In the genomic region with DNA sequence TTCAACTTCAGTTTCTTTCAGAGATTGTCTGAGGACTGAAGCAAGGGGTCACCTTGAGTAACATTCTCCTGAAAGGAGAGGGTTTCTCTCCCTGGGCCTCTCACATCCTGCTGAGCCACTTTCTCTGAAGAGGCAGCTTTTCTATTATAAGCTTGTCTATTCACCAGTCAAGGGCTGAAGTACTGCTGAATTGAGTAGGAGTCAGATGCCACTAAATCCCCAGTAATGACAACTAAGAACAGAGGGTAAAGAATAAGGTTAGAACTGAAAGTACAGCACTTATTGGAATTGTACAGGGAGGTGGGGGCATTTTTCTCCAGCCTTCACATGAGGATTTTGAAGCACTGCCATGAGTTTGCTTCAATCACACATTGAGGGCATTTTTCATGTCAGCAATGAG, we compare ENCODE assay signal across 20 mouse cellular contexts. TPM values are rescaled to one million over a fixed set of nuclear protein-coding genes. Genes with fewer than 3 reads are reported as not detected.
DNase-seq lines count a peak whose midpoint lies in the region; ATAC-seq and TF ChIP-seq lines count a peak whose summit lies in the region.
"Had no signal": no experiment of that assay in that cellular context is flagged by ENCODE, and none has a peak within 500 bp of the region (broad histone marks: within the 10 kb centered on the region; RNA-seq: fewer than 3 reads in every experiment).

No protein-coding gene starts in this region.

- H3K9me3 ChIP-seq in heart, embryonic 13.5 days: no peaks in the 10 kb centered on the region
- H3K9me3 ChIP-seq in midbrain, embryonic 14.5 days (ENCODE audit: control insufficient read depth, low read length): no peaks in the 10 kb centered on the region
- H3K9me3 ChIP-seq: embryonic facial prominence, embryonic 13.5 days; heart, embryonic 15.5 days; limb, embryonic 15.5 days had no signal

- peaks cover 8% of the 10 kb centered on the region; the same call in 1 of the 2 replicates for H3K4me1 ChIP-seq in heart, embryonic 13.5 days
- no peaks in the 10 kb centered on the region for H3K4me1 ChIP-seq in embryonic fibroblast, embryonic 13.5 days (ENCODE audit: control insufficient read depth, insufficient read depth, low read length)
- no peaks in the 10 kb centered on the region for H3K4me1 ChIP-seq in midbrain, embryonic 14.5 days (ENCODE audit: control insufficient read depth, insufficient read depth, low read length)
- H3K4me1 ChIP-seq: embryonic facial prominence, embryonic 13.5 days; limb, embryonic 15.5 days had no signal

- TF ChIP-seq POLR2A in brain, embryonic 14.5 days (IDR thresholded peaks at IDR 0.05; ENCODE audit: borderline replicate concordance, extremely low read depth, insufficient read depth, insufficient read length, poor library complexity, severe bottlenecking): no peak
- TF ChIP-seq POLR2A in embryonic fibroblast, embryonic 13.5 days (IDR thresholded peaks at IDR 0.05; ENCODE audit: low read depth, low read length): no peak

- TF ChIP-seq CTCF in brain, embryonic 14.5 days (IDR thresholded peaks at IDR 0.05; ENCODE audit: borderline replicate concordance, extremely low read depth, insufficient read depth, insufficient read length): no peak
- TF ChIP-seq CTCF in embryonic fibroblast, embryonic 13.5 days (IDR thresholded peaks at IDR 0.05; ENCODE audit: borderline replicate concordance, insufficient read depth, low read length): no peak

- no peak overlapping the region for H3K4me2 ChIP-seq in heart, embryonic 13.5 days
- no peak overlapping the region for H3K4me2 ChIP-seq in midbrain, embryonic 14.5 days (ENCODE audit: low read length)
- H3K4me2 ChIP-seq: embryonic facial prominence, embryonic 13.5 days; heart, embryonic 15.5 days; limb, embryonic 15.5 days had no signal

- no peaks in the 10 kb centered on the region for H3K27me3 ChIP-seq in heart, embryonic 13.5 days (replicated peaks)
- no peaks in the 10 kb centered on the region for H3K27me3 ChIP-seq in midbrain, embryonic 14.5 days (ENCODE audit: control insufficient read depth, insufficient read depth, low read length)
- H3K27me3 ChIP-seq: embryonic facial prominence, embryonic 13.5 days; heart, embryonic 15.5 days; limb, embryonic 15.5 days had no signal

- H3K36me3 ChIP-seq in heart, embryonic 13.5 days: no peaks in the 10 kb centered on the region
- no peaks in the 10 kb centered on the region for H3K36me3 ChIP-seq in midbrain, embryonic 14.5 days (ENCODE audit: control insufficient read depth, insufficient read depth, low read length)
- H3K36me3 ChIP-seq: embryonic facial prominence, embryonic 13.5 days; heart, embryonic 15.5 days; limb, embryonic 15.5 days had no signal

- no peak overlapping the region for H3K9ac ChIP-seq in heart, embryonic 13.5 days
- H3K9ac ChIP-seq in midbrain, embryonic 14.5 days (replicated peaks; ENCODE audit: low read length): no peak overlapping the region
- H3K9ac ChIP-seq: embryonic facial prominence, embryonic 13.5 days; heart, embryonic 15.5 days; limb, embryonic 15.5 days had no signal

- H3K27ac ChIP-seq in heart, embryonic 13.5 days (replicated peaks): peak overlapping the region; percentile 58
- H3K27ac ChIP-seq in embryonic fibroblast, embryonic 13.5 days (ENCODE audit: insufficient read depth, low read length): peak overlapping the region; percentile 11; the same call in 1 of the 2 replicates
- no peak overlapping the region for H3K27ac ChIP-seq in midbrain, embryonic 14.5 days (replicated peaks; ENCODE audit: low read depth, low read length)
- H3K27ac ChIP-seq: embryonic facial prominence, embryonic 13.5 days; heart, embryonic 15.5 days; hindbrain, postnatal 0 days; limb, embryonic 15.5 days; macrophage had no signal

- ATAC-seq in heart, embryonic 13.5 days (ENCODE audit: extremely low read depth, insufficient number of reproducible peaks, low FRiP score, low TSS enrichment): no peak
- ATAC-seq in midbrain, embryonic 14.5 days (ENCODE audit: low FRiP score, low TSS enrichment): no peak
- no peak for ATAC-seq in activated CD4-positive, CD25-positive, alpha-beta regulatory T cell, adult 4 months
- ATAC-seq: CD4-positive, CD25-positive, alpha-beta regulatory T cell, adult 4 months; hindbrain, postnatal 0 days had no signal

- H3K4me3 ChIP-seq in heart, embryonic 13.5 days: no peak overlapping the region
- no peak overlapping the region for H3K4me3 ChIP-seq in embryonic fibroblast, embryonic 13.5 days (ENCODE audit: insufficient read depth, low read length)
- no peak overlapping the region for H3K4me3 ChIP-seq in midbrain, embryonic 14.5 days (replicated peaks; ENCODE audit: low read depth, low read length)
- H3K4me3 ChIP-seq: embryonic facial prominence, embryonic 13.5 days; heart, embryonic 15.5 days; limb, embryonic 15.5 days had no signal

- DNase-seq in heart, adult 9 months (ENCODE audit: low spot score in 2 of 2): no peak
- DNase-seq in brain, embryonic 14.5 days (ENCODE audit: low read depth): peak; percentile 64
- peak; percentile 11 for DNase-seq in midbrain, embryonic 14.5 days
- DNase-seq in layer of hippocampus, adult 9-10 months (ENCODE audit: low spot score): no peak
- DNase-seq: adrenal gland, postnatal 14 days; cerebellum, postnatal 10 days; gastrocnemius, postnatal 14 days; kidney, adult 2 months; kidney, postnatal 25 days; lung, adult 2 months; thymus, adult 2 months had no signal

RNA-seq across cellular contexts. Expression of gene Macc1, which starts 19.3 kb away (rescaled TPM):
- 0.12 and 0.17 TPM in 2 replicates for polyA plus RNA-seq in heart, embryonic 13.5 days (2015; fragmentation: Nextera tagmentation; extraction: Ambion mirVana)
- 0.06 and 0.11 TPM in 2 replicates for polyA plus RNA-seq in brain, embryonic 14.5 days (2012; rRNA removed)
- polyA plus RNA-seq in embryonic fibroblast, embryonic 13.5 days (2011; ENCODE audit: insufficient read length, low read depth, missing spikeins): 2.1 and 3.2 TPM in 2 replicates
- 0.05 TPM in 1 of 2 replicates, not detected in the other for polyA plus RNA-seq in midbrain, embryonic 14.5 days (2014; fragmentation: Nextera tagmentation; extraction: Ambion mirVana)
- polyA plus RNA-seq in activated CD4-positive, CD25-positive, alpha-beta regulatory T cell, adult 4 months (2017; shearing (Covaris generic)): not detected
- polyA plus RNA-seq: CD4-positive, CD25-positive, alpha-beta regulatory T cell, adult 4 months; macrophage had no signal

Comparison
In these comparisons a context has a peak if more than half of its experiments do, and no peak if none do; other contexts are left out.
1. DNase-seq: peak in brain, embryonic 14.5 days (single experiment) and midbrain, embryonic 14.5 days (single experiment); none in heart, adult 9 months (0 of 2) and layer of hippocampus, adult 9-10 months (single experiment).